Mouse (Mus musculus) G1E (cell line): ENCODE data around the gene Rfc2.

Experiments used
- CTCF ChIP-seq: IDR thresholded peaks from 2 replicates; pipeline ENCODE4 v1.5.1; 2012; ENCODE audit warnings: low read depth, low read length, inconsistent platforms, mixed read lengths
- GATA1 ChIP-seq: IDR thresholded peaks from 2 replicates; pipeline ENCODE4 v1.6.1; 2012; ENCODE audit warnings: borderline replicate concordance, low read length, inconsistent platforms, mixed read lengths
- TAL1 ChIP-seq: conservative IDR thresholded peaks from 2 replicates; pipeline ENCODE4 v1.6.1; 2012; ENCODE audit warnings: low read depth, low read length, inconsistent platforms, mixed read lengths

GRCm38 (mm10) chr5:134644643-134645118 lies 63.5 kb downstream of the Rfc2 start:
- no peak for TF ChIP-seq CTCF
- TF ChIP-seq GATA1: no peak
- no peak for TF ChIP-seq TAL1
